Mouse (Mus musculus) spleen, adult 2 months (tissue): ENCODE results near the gene Eif4g2.

ENCODE experiments used
- CTCF ChIP-seq: fragments of 200-500 bp; IDR thresholded peaks from 2 replicates; pipeline ENCODE4 v1.5.1; 2011; ENCODE audit warnings: mild to moderate bottlenecking, inconsistent platforms; ENCODE audit not compliant: insufficient read depth, insufficient read length, insufficient replicate concordance; ENCODE audit errors: extremely low read depth
- POLR2A ChIP-seq: fragments of 200-500 bp; IDR thresholded peaks from 2 replicates; pipeline ENCODE4 v1.6.1; 2011; ENCODE audit warnings: low read depth, low read length, inconsistent platforms

DNA sequence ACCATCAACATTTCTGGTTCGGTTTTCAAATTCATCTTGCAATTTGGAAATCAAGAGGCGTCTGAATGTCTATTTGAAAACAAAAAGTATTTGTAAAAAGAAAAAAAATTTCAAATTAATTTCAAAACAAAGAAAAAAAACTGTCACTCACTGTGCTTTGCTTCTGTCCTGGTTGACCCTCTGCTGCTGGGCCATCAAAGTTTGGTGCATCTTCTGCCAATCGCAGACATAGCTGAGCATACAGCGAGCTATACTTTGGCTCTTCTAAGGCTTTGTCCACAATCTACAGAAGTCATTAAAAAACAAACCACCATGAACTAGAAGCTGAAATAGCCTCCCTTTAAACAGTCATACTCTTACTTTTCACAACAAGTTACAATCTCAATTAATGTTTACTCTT lies 4.6 kb downstream of the Eif4g2 start:
- TF ChIP-seq CTCF, result no peak
- TF ChIP-seq POLR2A, result no peak
